Mouse (Mus musculus): Measurements from ENCODE around the gene Thada. TPM values are rescaled to one million over a fixed set of nuclear protein-coding genes. Genes with fewer than 3 reads are reported as not detected.

The Thada gene
- polyA plus RNA-seq, 1 experiment = 5.3 TPM

GRCm38 (mm10) chr17:84408731-84409130, 57.3 kb downstream of the Thada start:
- WGBS = 77% methylated on average over 1 of the region's 1 CpGs
- TF ChIP-seq CTCF (IDR thresholded peaks at IDR 0.05; ENCODE audit: control insufficient read depth, insufficient read depth, low read length) (no peak), POLR2A (IDR thresholded peaks at IDR 0.05; ENCODE audit: borderline replicate concordance, control insufficient read depth, low read depth, low read length) (no peak)
- Histone ChIP-seq H3K27ac (ENCODE audit: control insufficient read depth, insufficient read depth, low read depth, low read length, poor library complexity) (no peak overlapping the region), H3K4me1 (ENCODE audit: control insufficient read depth, insufficient read depth, low read length) (no peaks in the 10 kb centered on the region), H3K4me3 (replicated peaks; ENCODE audit: control insufficient read depth, low read depth, low read length) (no peak overlapping the region)

GRCm38 (mm10) chr17:84405616-84406015, 60.4 kb downstream of the Thada start:
- TF ChIP-seq POLR2A (IDR thresholded peaks at IDR 0.05; ENCODE audit: borderline replicate concordance, control insufficient read depth, low read depth, low read length) = no peak
- 62% methylated on average over 6 of the region's 6 CpGs for WGBS
- Histone ChIP-seq H3K4me3 (replicated peaks; ENCODE audit: control insufficient read depth, low read depth, low read length) (no peak overlapping the region), H3K4me1 (ENCODE audit: control insufficient read depth, insufficient read depth, low read length) (no peaks in the 10 kb centered on the region), H3K27ac (ENCODE audit: control insufficient read depth, insufficient read depth, low read depth, low read length, poor library complexity) (no peak overlapping the region)

- WGBS = 91% methylated on average over 5 of the region's 5 CpGs
- H3K4me3 ChIP-seq (replicated peaks; ENCODE audit: control insufficient read depth, low read depth, low read length) = no peak overlapping the region
- TF ChIP-seq POLR2A (IDR thresholded peaks at IDR 0.05; ENCODE audit: borderline replicate concordance, control insufficient read depth, low read depth, low read length) (no peak), CTCF (IDR thresholded peaks at IDR 0.05; ENCODE audit: control insufficient read depth, insufficient read depth, low read length) (no peak)
- H3K4me1 ChIP-seq (ENCODE audit: control insufficient read depth, insufficient read depth, low read length) = no peaks in the 10 kb centered on the region
- H3K27ac ChIP-seq (ENCODE audit: control insufficient read depth, insufficient read depth, low read depth, low read length, poor library complexity) = no peak overlapping the region
Observed at GRCm38 (mm10) chr17:84401796-84402195, 64.2 kb downstream of the Thada start.

- no peaks in the 10 kb centered on the region for H3K4me1 ChIP-seq (ENCODE audit: control insufficient read depth, insufficient read depth, low read length)
- no peak for TF ChIP-seq CTCF (IDR thresholded peaks at IDR 0.05; ENCODE audit: control insufficient read depth, insufficient read depth, low read length)
- TF ChIP-seq POLR2A (IDR thresholded peaks at IDR 0.05; ENCODE audit: borderline replicate concordance, control insufficient read depth, low read depth, low read length) = no peak
- no peak overlapping the region for H3K27ac ChIP-seq (ENCODE audit: control insufficient read depth, insufficient read depth, low read depth, low read length, poor library complexity)
- H3K4me3 ChIP-seq (replicated peaks; ENCODE audit: control insufficient read depth, low read depth, low read length) = no peak overlapping the region
- 89% methylated on average over 6 of the region's 6 CpGs for WGBS
Observed at GRCm38 (mm10) chr17:84399431-84399830, 66.6 kb downstream of the Thada start.

GRCm38 (mm10) chr17:84390026-84390425, 76.0 kb downstream of the Thada start:
- Histone ChIP-seq H3K4me1 (ENCODE audit: control insufficient read depth, insufficient read depth, low read length) (no peaks in the 10 kb centered on the region), H3K4me3 (replicated peaks; ENCODE audit: control insufficient read depth, low read depth, low read length) (no peak overlapping the region), H3K27ac (ENCODE audit: control insufficient read depth, insufficient read depth, low read depth, low read length, poor library complexity) (no peak overlapping the region)
- 90% methylated on average over 2 of the region's 2 CpGs for WGBS
- TF ChIP-seq CTCF (IDR thresholded peaks at IDR 0.05; ENCODE audit: control insufficient read depth, insufficient read depth, low read length) (no peak), POLR2A (IDR thresholded peaks at IDR 0.05; ENCODE audit: borderline replicate concordance, control insufficient read depth, low read depth, low read length) (no peak)

GRCm38 (mm10) chr17:84386176-84386575, 79.8 kb downstream of the Thada start:
- WGBS = 83% methylated on average over 4 of the region's 4 CpGs
- no peak overlapping the region for H3K27ac ChIP-seq (ENCODE audit: control insufficient read depth, insufficient read depth, low read depth, low read length, poor library complexity)
- H3K4me1 ChIP-seq (ENCODE audit: control insufficient read depth, insufficient read depth, low read length) = no peaks in the 10 kb centered on the region
- H3K4me3 ChIP-seq (replicated peaks; ENCODE audit: control insufficient read depth, low read depth, low read length) = no peak overlapping the region
- TF ChIP-seq CTCF (IDR thresholded peaks at IDR 0.05; ENCODE audit: control insufficient read depth, insufficient read depth, low read length) (no peak), POLR2A (IDR thresholded peaks at IDR 0.05; ENCODE audit: borderline replicate concordance, control insufficient read depth, low read depth, low read length) (no peak)

- Histone ChIP-seq H3K4me3 (replicated peaks; ENCODE audit: control insufficient read depth, low read depth, low read length) (no peak overlapping the region), H3K27ac (ENCODE audit: control insufficient read depth, insufficient read depth, low read depth, low read length, poor library complexity) (no peak overlapping the region), H3K4me1 (ENCODE audit: control insufficient read depth, insufficient read depth, low read length) (no peaks in the 10 kb centered on the region)
- no peak for TF ChIP-seq POLR2A (IDR thresholded peaks at IDR 0.05; ENCODE audit: borderline replicate concordance, control insufficient read depth, low read depth, low read length)
- TF ChIP-seq CTCF (IDR thresholded peaks at IDR 0.05; ENCODE audit: control insufficient read depth, insufficient read depth, low read length) = no peak
- WGBS = 86% methylated on average over 6 of the region's 6 CpGs
Observed at GRCm38 (mm10) chr17:84385696-84386095, 80.3 kb downstream of the Thada start.

GRCm38 (mm10) chr17:84384661-84385060, 81.3 kb downstream of the Thada start:
- Histone ChIP-seq H3K27ac (ENCODE audit: control insufficient read depth, insufficient read depth, low read depth, low read length, poor library complexity) (no peak overlapping the region), H3K4me3 (replicated peaks; ENCODE audit: control insufficient read depth, low read depth, low read length) (no peak overlapping the region), H3K4me1 (ENCODE audit: control insufficient read depth, insufficient read depth, low read length) (peaks cover 1% of the 10 kb centered on the region; the same call in 1 of the 2 replicates)
- no peak for TF ChIP-seq POLR2A (IDR thresholded peaks at IDR 0.05; ENCODE audit: borderline replicate concordance, control insufficient read depth, low read depth, low read length)
- no peak for TF ChIP-seq CTCF (IDR thresholded peaks at IDR 0.05; ENCODE audit: control insufficient read depth, insufficient read depth, low read length)

GRCm38 (mm10) chr17:84380340-84380739, 85.7 kb downstream of the Thada start:
- TF ChIP-seq CTCF (IDR thresholded peaks at IDR 0.05; ENCODE audit: control insufficient read depth, insufficient read depth, low read length) (no peak), POLR2A (IDR thresholded peaks at IDR 0.05; ENCODE audit: borderline replicate concordance, control insufficient read depth, low read depth, low read length) (no peak)
- Histone ChIP-seq H3K4me3 (replicated peaks; ENCODE audit: control insufficient read depth, low read depth, low read length) (no peak overlapping the region), H3K27ac (ENCODE audit: control insufficient read depth, insufficient read depth, low read depth, low read length, poor library complexity) (peak overlapping the region; percentile 6; the same call in 1 of the 2 replicates), H3K4me1 (ENCODE audit: control insufficient read depth, insufficient read depth, low read length) (peaks cover 1% of the 10 kb centered on the region; the same call in 1 of the 2 replicates)
- WGBS = 69% methylated on average over 9 of the region's 9 CpGs

Data from bone marrow, adult 2 months (tissue).